Mouse (Mus musculus) neural tube, embryonic 15.5 days (tissue): ENCODE measurements around the gene Akap6. TPM values are rescaled to one million over a fixed set of nuclear protein-coding genes. Genes with fewer than 3 reads are reported as not detected.

Source experiments
- ATAC-seq: fragments of 200-750 bp; cut with Nextera tagmentation; 2 replicates; pipeline ENCODE4 v1.8.0; 2017; ENCODE audit warnings: mild to moderate bottlenecking, moderate TSS enrichment, moderate library complexity; ENCODE audit not compliant: low FRiP score
- H3K27ac ChIP-seq: fragments of 300-500 bp; sonication (generic); replicated peaks from 2 replicates; pipeline ENCODE4 v1.5.1; 2015; ENCODE audit warnings: mild to moderate bottlenecking, inconsistent platforms
- H3K27me3 ChIP-seq: fragments of 300-500 bp; sonication (generic); replicated peaks from 2 replicates; pipeline ENCODE4 v1.6.1; 2015; ENCODE audit warnings: inconsistent platforms
- H3K36me3 ChIP-seq: fragments of 300-500 bp; sonication (generic); 2 replicates; pipeline ENCODE4 v1.6.1; 2015; ENCODE audit warnings: inconsistent platforms
- H3K4me1 ChIP-seq: fragments of 300-500 bp; sonication (generic); 2 replicates; pipeline ENCODE4 v1.6.1; 2015; ENCODE audit warnings: inconsistent platforms
- H3K4me2 ChIP-seq: fragments of 300-500 bp; sonication (generic); 2 replicates; pipeline ENCODE4 v1.6.1; 2015; ENCODE audit warnings: inconsistent platforms, mild to moderate bottlenecking, moderate library complexity
- H3K4me3 ChIP-seq: fragments of 300-500 bp; sonication (generic); replicated peaks from 2 replicates; pipeline ENCODE4 v1.5.1; 2015; ENCODE audit warnings: mild to moderate bottlenecking, inconsistent platforms
- H3K9ac ChIP-seq: fragments of 300-500 bp; sonication (generic); replicated peaks from 2 replicates; pipeline ENCODE4 v1.6.1; 2015; ENCODE audit warnings: mild to moderate bottlenecking, inconsistent platforms
- H3K9me3 ChIP-seq: fragments of 300-500 bp; sonication (generic); replicated peaks from 2 replicates; pipeline ENCODE4 v1.6.1; 2016; ENCODE audit warnings: inconsistent platforms
- WGBS: fragments of 180-500 bp; shearing (Covaris S2); methylation state at CpG from one replicate; pipeline ENCODE4 v1.1.7; 2015; ENCODE audit warnings: mixed read lengths; 5-methylcytosine and 5-hydroxymethylcytosine counted together
- polyA plus RNA-seq: library from polyadenylated mRNA; unstranded; fragments of >200 nt; fragmentation: Nextera tagmentation; extraction: Ambion mirVana; gene quantifications from 2 replicates; pipeline ENCODE4 v1.2.1, GENCODE M21; 2015

The Akap6 gene
- polyA plus RNA-seq, 1 experiment from 2014 or later: 24.4 TPM

DNA sequence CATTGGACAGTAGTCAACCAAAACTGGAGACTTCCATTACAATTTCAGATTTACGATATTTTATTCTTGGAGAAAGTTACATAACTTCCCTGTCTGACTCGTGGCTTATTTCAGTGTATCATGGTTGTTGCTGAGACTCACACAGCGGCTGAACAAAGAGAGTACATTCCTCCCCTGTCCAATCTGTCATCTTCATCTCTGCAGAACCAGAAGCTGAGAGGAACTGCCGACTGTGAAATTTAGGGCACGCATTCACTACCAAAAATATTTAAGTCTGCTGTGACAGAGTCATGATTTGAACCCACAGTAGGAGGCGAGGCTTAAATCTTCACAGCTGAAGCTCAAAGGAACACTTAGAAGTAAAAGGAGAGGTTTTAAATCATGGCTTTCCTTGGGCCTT, 134.0 kb downstream of the Akap6 start:
- Histone ChIP-seq H3K4me3 (no peak overlapping the region), H3K9ac (no peak overlapping the region), H3K27ac (no peak overlapping the region), H3K9me3 (no peaks in the 10 kb centered on the region), H3K36me3 (no peaks in the 10 kb centered on the region), H3K27me3 (no peaks in the 10 kb centered on the region), H3K4me2 (no peak overlapping the region), H3K4me1 (peaks cover 47% of the 10 kb centered on the region)
- ATAC-seq: no peak
- 51% methylated on average over 6 of the region's 6 CpGs for WGBS

DNA sequence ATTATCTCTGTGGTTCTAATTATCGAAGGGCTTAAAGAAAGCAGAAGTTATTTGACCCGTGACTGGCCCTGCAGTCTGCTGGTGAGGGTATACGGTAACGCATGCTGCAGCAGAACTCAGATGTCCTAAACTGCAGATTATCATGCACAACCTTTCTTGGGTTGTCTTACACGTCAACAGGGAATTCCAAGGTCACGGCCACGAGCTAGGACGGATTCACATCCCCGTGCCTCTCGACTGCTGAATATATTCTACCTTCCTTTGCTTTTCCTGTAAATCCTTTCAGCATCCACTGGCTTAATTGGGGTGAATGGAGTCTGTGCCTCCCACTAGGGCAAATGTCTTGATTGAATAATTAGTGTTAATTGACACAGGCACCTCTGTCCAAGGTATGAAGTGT, 134.9 kb downstream of the Akap6 start:
- no peak overlapping the region for H3K9ac ChIP-seq
- no peak overlapping the region for H3K4me3 ChIP-seq
- no peak overlapping the region for H3K4me2 ChIP-seq
- no peaks in the 10 kb centered on the region for H3K27me3 ChIP-seq
- no peaks in the 10 kb centered on the region for H3K36me3 ChIP-seq
- WGBS: 42% methylated on average over 10 of the region's 10 CpGs
- peak overlapping the region; percentile 74; the same call in 1 of the 2 replicates for H3K27ac ChIP-seq
- no peaks in the 10 kb centered on the region for H3K9me3 ChIP-seq
- H3K4me1 ChIP-seq: peaks cover 49% of the 10 kb centered on the region
- no peak for ATAC-seq

DNA sequence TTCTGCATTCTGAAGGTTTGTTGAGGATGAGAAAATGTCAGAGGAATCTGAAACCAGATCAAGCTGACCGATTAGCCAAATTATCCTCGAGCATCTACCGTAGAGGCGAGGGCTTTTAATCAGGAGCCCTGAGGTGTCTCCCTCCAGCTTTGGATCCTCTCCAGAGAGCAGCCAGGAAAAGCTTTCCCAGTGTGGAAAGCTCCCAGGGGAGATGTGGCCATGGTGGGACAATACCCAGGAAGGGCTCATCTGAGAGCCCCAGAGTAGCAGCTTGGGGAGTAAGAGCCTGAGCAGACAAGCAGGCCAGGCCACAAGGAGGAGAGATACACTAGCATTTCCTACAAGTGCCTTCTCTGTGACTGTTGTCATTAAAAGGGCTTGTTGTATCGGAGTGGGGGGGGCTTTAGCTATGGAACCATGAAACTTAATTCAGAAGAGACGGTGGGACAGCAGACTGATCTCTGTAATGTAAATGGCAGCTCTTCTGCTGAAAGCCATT, 135.6 kb downstream of the Akap6 start:
- WGBS: 34% methylated on average over 6 of the region's 6 CpGs
- Histone ChIP-seq H3K4me1 (peaks cover 52% of the 10 kb centered on the region), H3K27ac (peak overlapping the region; percentile 74), H3K9me3 (no peaks in the 10 kb centered on the region), H3K9ac (no peak overlapping the region), H3K27me3 (no peaks in the 10 kb centered on the region), H3K4me2 (0 out of 2 replicates have a peak overlapping the region, but pooled peaks have one; percentile 9), H3K4me3 (no peak overlapping the region), H3K36me3 (no peaks in the 10 kb centered on the region)
- ATAC-seq: peak; percentile 22; the same call in 1 of the 2 replicates

DNA sequence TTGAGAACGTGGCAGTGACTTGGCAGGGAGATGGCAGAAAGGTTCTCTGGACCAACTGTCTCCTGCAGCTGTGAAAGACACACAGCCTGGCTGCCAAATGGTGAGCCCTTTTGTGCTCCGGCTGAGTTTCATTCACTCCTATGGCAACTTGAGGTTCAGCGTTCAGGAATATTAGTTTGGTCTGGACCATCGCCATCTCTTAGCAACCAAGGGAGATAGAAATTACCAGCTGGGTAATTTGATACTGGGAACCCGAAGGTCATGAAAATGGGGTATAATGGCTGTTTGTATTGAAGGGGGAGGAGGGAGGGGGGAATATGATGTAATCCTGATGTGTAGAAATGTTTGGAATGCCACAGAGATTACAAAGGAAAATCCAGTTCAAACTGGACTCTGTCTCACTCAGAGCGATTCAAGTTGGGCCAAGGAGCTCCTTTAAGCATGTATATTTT, 136.1 kb downstream of the Akap6 start:
- Histone ChIP-seq H3K27me3 (no peaks in the 10 kb centered on the region), H3K9ac (no peak overlapping the region), H3K4me3 (no peak overlapping the region), H3K4me2 (0 out of 2 replicates have a peak overlapping the region, but pooled peaks have one; percentile 9), H3K9me3 (no peaks in the 10 kb centered on the region), H3K27ac (peak overlapping the region; percentile 74), H3K4me1 (peaks cover 52% of the 10 kb centered on the region), H3K36me3 (no peaks in the 10 kb centered on the region)
- 18% methylated on average over 6 of the region's 6 CpGs for WGBS
- peak; percentile 34 for ATAC-seq

DNA sequence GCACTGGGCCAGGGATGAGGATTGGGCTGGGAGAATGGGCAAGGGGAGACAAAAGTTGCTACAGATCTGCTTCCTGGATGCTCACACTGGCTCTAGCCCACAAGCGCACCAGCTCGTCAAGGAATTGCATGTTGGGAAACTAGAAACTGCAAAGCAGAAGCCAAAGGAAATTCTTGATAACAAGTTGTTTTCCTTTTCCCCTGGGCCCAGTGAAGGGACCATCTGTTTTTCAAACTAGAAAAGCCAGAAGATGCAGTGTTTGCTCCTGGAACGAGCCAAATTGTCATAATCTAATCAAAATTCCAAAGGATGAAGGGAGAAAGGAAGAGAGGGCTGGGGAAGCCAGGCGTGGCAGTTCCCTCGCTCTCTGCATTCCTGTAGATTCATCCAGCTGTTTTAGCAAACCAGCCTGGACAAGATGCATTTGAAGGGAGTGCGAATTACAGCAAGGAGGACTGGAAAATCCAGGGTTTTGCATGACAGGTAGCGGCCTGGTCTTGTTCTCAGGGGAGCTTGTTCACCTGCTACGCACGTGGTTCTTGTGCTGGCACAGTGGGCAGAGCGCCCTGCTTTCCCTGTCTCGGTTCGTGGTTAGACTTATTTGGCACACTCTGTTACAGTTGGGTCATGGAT, 136.8 kb downstream of the Akap6 start:
- Histone ChIP-seq H3K4me3 (no peak overlapping the region), H3K27ac (peak overlapping the region; percentile 60), H3K4me2 (peak overlapping the region; percentile 4; the same call in 1 of the 2 replicates), H3K4me1 (peaks cover 52% of the 10 kb centered on the region), H3K27me3 (no peaks in the 10 kb centered on the region), H3K36me3 (no peaks in the 10 kb centered on the region), H3K9ac (no peak overlapping the region), H3K9me3 (no peaks in the 10 kb centered on the region)
- WGBS: 53% methylated on average over 12 of the region's 12 CpGs
- ATAC-seq: no peak

DNA sequence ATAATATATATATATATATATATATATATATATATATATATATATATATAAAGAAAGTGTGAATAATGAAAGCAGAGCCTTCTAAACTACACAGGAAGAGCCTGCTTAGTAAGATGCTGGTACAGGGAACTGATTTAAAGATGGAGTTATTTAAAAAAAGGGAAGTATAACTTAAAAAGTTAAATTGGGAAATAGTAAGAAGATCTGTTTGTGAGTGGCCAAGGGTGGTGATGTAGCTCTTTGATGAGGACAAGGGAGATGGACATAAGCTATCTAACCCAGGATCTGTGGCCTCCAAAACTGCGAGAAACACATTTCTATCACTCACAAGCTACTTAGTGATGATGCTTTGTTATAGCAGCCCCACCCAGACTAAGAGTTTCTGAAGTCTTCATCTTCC, 146.8 kb downstream of the Akap6 start:
- Histone ChIP-seq H3K9me3 (no peaks in the 10 kb centered on the region), H3K4me1 (peaks cover 23% of the 10 kb centered on the region), H3K27me3 (no peaks in the 10 kb centered on the region), H3K4me2 (no peak overlapping the region), H3K36me3 (no peaks in the 10 kb centered on the region), H3K4me3 (no peak overlapping the region), H3K27ac (no peak overlapping the region), H3K9ac (no peak overlapping the region)
- 88% methylated on average over 1 of the region's 1 CpGs for WGBS
- no peak for ATAC-seq

DNA sequence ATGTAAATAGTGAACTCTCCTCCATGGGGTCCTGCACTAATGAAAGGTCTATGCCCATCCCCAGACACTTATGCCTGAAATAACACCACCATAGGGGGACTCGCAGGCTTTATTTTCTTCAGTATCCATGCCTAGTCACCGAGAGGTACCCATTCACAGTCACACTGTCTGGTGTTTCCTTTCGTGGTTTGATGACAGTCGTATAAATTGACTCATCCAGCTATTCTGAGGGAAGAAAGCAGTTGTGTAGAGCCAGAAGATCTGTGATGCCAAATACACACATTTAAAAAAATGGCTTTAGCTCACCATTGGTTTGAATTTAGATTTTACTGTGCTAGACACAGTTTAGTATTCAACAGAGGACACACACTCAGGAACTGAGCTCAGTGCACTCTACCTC, 147.8 kb downstream of the Akap6 start:
- Histone ChIP-seq H3K4me2 (no peak overlapping the region), H3K27ac (0 out of 2 replicates have a peak overlapping the region, but pooled peaks have one; percentile 6), H3K9ac (no peak overlapping the region), H3K4me3 (no peak overlapping the region), H3K36me3 (no peaks in the 10 kb centered on the region), H3K4me1 (peaks cover 27% of the 10 kb centered on the region), H3K27me3 (no peaks in the 10 kb centered on the region), H3K9me3 (no peaks in the 10 kb centered on the region)
- 58% methylated on average over 4 of the region's 4 CpGs for WGBS
- no peak for ATAC-seq

DNA sequence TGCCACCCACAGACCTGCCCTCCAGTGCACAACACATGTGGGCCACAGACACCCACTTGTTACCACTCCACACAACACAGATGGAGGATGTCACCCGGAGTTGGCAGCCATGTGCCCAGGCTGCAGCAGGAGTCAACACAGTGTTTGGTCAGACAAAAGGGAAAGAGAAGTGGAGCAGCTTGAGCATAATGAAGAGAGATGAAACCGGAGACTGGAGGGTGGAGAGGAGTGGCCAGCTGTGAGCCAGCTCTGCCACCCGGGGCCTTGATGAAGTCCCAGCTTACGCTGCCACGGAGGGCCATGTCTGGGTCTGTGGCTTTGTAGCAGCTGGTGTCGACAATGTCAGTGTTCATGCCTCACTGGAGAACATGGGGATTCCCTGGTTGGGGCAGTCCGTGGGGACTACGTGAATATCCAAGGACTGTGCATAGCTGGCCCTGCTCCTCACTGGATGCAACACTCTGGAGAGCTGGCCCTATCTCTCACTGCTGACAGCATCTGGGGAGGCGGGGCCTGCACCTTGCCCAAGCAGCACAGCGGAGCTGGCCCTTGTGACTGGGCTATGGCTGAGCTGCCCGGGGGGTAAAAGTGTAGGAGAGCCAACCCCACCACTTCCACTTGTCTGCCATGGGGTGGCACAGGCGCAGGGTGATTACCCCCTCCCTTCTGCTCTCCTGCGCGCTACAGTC, 148.8 kb downstream of the Akap6 start:
- Histone ChIP-seq H3K4me3 (no peak overlapping the region), H3K27ac (peak overlapping the region; percentile 46), H3K9ac (no peak overlapping the region), H3K4me1 (peaks cover 27% of the 10 kb centered on the region), H3K4me2 (no peak overlapping the region), H3K27me3 (no peaks in the 10 kb centered on the region), H3K36me3 (no peaks in the 10 kb centered on the region), H3K9me3 (no peaks in the 10 kb centered on the region)
- ATAC-seq: peak; percentile 43; the same call in 1 of the 2 replicates
- 42% methylated on average over 14 of the region's 14 CpGs for WGBS

DNA sequence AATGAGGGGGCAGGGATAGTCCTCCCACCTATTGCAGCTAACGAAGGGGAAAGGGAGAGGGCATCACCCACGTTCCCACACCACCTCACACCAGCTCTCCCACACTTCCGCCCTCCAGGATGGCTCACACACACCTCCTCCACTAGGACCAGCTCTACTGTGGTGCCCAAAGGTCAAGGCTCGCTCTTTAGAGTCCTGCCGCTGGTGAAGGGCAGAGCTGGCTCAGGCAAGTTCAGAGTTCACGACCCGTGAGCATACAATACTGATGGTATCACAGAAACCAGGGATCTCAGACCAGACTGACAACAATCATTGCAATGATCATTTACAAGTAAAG, 149.3 kb downstream of the Akap6 start:
- no peaks in the 10 kb centered on the region for H3K27me3 ChIP-seq
- peaks cover 31% of the 10 kb centered on the region for H3K4me1 ChIP-seq
- H3K9ac ChIP-seq: no peak overlapping the region
- 69% methylated on average over 7 of the region's 7 CpGs for WGBS
- ATAC-seq: peak; percentile 37; the same call in 1 of the 2 replicates
- H3K36me3 ChIP-seq: no peaks in the 10 kb centered on the region
- H3K4me2 ChIP-seq: no peak overlapping the region
- H3K9me3 ChIP-seq: no peaks in the 10 kb centered on the region
- peak overlapping the region; percentile 46; the same call in 1 of the 2 replicates for H3K27ac ChIP-seq
- no peak overlapping the region for H3K4me3 ChIP-seq

DNA sequence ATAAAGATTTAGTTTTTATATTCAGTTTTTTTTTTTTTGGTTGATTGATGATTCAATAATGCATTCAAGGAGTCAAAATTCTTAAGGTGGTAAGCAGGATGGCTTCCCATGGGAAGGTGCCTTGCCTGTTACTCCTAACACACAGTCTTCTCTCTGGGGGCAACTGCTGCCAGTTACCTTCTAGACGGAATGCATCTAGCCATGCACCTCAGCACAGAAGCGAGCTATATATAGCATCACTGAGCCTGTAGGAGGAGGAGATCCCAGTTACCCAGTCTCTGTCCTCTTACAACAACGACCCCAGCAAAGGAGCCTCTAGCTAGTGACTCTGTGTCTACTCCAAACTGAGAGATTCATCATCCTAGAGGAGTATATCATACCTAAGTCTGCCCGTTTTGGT, 150.1 kb downstream of the Akap6 start:
- Histone ChIP-seq H3K9ac (no peak overlapping the region), H3K9me3 (no peaks in the 10 kb centered on the region), H3K4me3 (no peak overlapping the region), H3K4me1 (peaks cover 34% of the 10 kb centered on the region), H3K27me3 (no peaks in the 10 kb centered on the region), H3K36me3 (no peaks in the 10 kb centered on the region), H3K4me2 (no peak overlapping the region), H3K27ac (no peak overlapping the region)
- 75% methylated on average over 4 of the region's 4 CpGs for WGBS
- no peak for ATAC-seq

DNA sequence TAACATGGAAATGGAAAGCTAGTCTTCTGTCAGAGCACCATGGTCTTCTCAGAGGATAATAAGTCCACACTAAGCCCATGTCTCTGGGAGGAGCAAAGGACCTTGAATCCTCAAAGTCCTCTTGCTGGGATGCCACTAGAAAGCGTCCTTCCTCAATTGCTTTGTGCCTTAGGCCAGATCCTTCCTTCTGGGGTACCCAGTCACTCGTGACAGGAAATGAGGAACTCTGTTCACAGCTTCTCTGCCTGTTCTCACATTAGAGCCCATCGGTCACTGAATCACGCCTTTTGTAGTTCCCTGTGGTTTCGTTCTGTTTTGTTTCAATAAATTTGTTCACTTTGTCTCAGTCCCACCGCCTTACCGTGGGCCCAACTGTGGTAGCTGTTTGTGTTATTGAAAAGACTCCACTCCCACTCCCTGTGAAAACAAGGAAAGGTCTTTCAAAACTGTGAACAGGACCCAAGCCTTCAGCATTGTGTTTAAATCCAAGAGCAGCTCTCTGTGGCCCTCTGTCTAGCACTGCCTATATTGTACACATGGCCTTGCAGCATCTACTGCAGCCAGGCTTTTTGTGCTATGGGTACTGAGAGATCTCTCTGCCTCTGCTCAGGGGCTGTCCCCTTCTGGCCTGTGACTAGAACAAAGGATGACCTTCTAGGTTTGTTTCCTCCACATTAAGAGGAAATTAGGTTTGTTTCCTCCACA, 151.3 kb downstream of the Akap6 start:
- Histone ChIP-seq H3K27me3 (no peaks in the 10 kb centered on the region), H3K9ac (no peak overlapping the region), H3K4me1 (peaks cover 34% of the 10 kb centered on the region), H3K36me3 (no peaks in the 10 kb centered on the region), H3K9me3 (no peaks in the 10 kb centered on the region), H3K4me2 (no peak overlapping the region), H3K4me3 (no peak overlapping the region), H3K27ac (no peak overlapping the region; the same call in 1 of the 2 replicates)
- ATAC-seq: no peak
- WGBS: 40% methylated on average over 7 of the region's 7 CpGs
